Mouse (Mus musculus) liver, embryonic 14.5 days (tissue): ENCODE results near the gene Atf7.

Experiments used
- CTCF ChIP-seq: IDR thresholded peaks from 2 replicates; pipeline ENCODE4 v1.5.1; 2016; ENCODE audit warnings: antibody characterized with exemption, low read depth, control low read depth
- EP300 ChIP-seq: IDR thresholded peaks from 2 replicates; pipeline ENCODE4 v1.6.1; 2016; ENCODE audit warnings: antibody characterized with exemption, low read depth

DNA sequence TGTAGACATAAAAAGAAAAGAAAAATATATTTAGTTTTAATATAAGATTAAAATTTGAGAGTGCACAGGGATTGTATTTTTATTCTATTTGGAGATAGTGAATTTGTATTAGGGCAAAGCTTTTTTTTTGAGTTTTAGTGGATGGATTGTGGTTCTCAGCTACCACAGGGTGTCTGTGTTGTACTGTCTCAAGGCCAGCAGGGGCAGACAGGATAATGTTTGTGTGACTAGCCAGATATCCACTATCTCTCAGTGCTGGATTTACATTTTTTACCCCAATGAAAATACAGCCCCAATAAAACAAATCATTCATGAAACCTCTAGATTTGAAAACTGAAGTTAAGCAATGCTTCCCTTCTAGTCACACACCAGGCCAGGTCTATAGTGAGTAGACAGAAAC, 67.7 kb downstream of the Atf7 start:
- TF ChIP-seq CTCF (no peak), EP300 (no peak)
